Mouse (Mus musculus) CD4-positive, CD25-positive, alpha-beta regulatory T cell, adult 4 months (primary cell): Measurements from ENCODE around the gene Hoxb5. TPM values are rescaled to one million over a fixed set of nuclear protein-coding genes. Genes with fewer than 3 reads are reported as not detected.

Experiments used
- ATAC-seq: one replicate; pipeline ENCODE4 v1.8.0; 2017
- polyA plus RNA-seq, 2 experiments: library from polyadenylated mRNA; unstranded; fragments of 100-300 nt; shearing (Covaris generic); gene quantifications; one replicate each; pipeline ENCODE4 v1.2.1; 2017

Hoxb5 gene
- polyA plus RNA-seq, 2 experiments from 2014 or later, result not detected

GRCm38 (mm10) chr11:96304381-96305195 is 1.5 kb downstream of the Hoxb5 start:
- ATAC-seq, result no peak

- no peak for ATAC-seq
Measured at GRCm38 (mm10) chr11:96305505-96306182, 2.5 kb downstream of the Hoxb5 start.

GRCm38 (mm10) chr11:96306183-96306907 is 3.2 kb downstream of the Hoxb5 start:
- ATAC-seq, result no peak

- ATAC-seq, result no peak
Measured at GRCm38 (mm10) chr11:96306908-96307269, 3.8 kb downstream of the Hoxb5 start.

- no peak for ATAC-seq
Measured at GRCm38 (mm10) chr11:96308763-96309162, 5.6 kb downstream of the Hoxb5 start.

- no peak for ATAC-seq
Measured at GRCm38 (mm10) chr11:96309288-96309687, 6.2 kb downstream of the Hoxb5 start.

GRCm38 (mm10) chr11:96310183-96310938 is 7.2 kb downstream of the Hoxb5 start:
- ATAC-seq, result no peak

GRCm38 (mm10) chr11:96311097-96311496 is 8.0 kb downstream of the Hoxb5 start:
- peak; percentile 44 for ATAC-seq

GRCm38 (mm10) chr11:96311520-96312417 is 8.6 kb downstream of the Hoxb5 start:
- peak; percentile 83 for ATAC-seq

GRCm38 (mm10) chr11:96313134-96313533 is 10.0 kb downstream of the Hoxb5 start:
- no peak for ATAC-seq

- no peak for ATAC-seq
Measured at GRCm38 (mm10) chr11:96313806-96314428, 10.8 kb downstream of the Hoxb5 start.

GRCm38 (mm10) chr11:96314671-96315343 is 11.7 kb downstream of the Hoxb5 start:
- peak; percentile 9 for ATAC-seq

GRCm38 (mm10) chr11:96315344-96315681 is 12.2 kb downstream of the Hoxb5 start:
- no peak for ATAC-seq

GRCm38 (mm10) chr11:96316696-96317607 is 13.8 kb downstream of the Hoxb5 start:
- ATAC-seq, result no peak

GRCm38 (mm10) chr11:96317608-96318367 is 14.7 kb downstream of the Hoxb5 start, which contains the start of gene Hoxb4:
Gene Hoxb4, plus strand, starts transcription at chr11:96318267.
- peak; percentile 18 for ATAC-seq

- peak; percentile 80 for ATAC-seq
Measured at GRCm38 (mm10) chr11:96318368-96319070, 15.4 kb downstream of the Hoxb5 start.

GRCm38 (mm10) chr11:96319071-96319902 is 16.2 kb downstream of the Hoxb5 start:
- ATAC-seq, result no peak
